Mouse (Mus musculus): ENCODE results near the gene Ndufa6.

Ndufa6 gene

GRCm38 (mm10) chr15:82341675-82342542 lies 12.2 kb downstream of the Ndufa6 start:
- DNase-seq (ENCODE audit: low read depth, low spot score): no peak

- no peak for DNase-seq (ENCODE audit: low read depth, low spot score)
These were observed 13.1 kb downstream of the Ndufa6 start for GRCm38 (mm10) chr15:82341036-82341501.

DNA sequence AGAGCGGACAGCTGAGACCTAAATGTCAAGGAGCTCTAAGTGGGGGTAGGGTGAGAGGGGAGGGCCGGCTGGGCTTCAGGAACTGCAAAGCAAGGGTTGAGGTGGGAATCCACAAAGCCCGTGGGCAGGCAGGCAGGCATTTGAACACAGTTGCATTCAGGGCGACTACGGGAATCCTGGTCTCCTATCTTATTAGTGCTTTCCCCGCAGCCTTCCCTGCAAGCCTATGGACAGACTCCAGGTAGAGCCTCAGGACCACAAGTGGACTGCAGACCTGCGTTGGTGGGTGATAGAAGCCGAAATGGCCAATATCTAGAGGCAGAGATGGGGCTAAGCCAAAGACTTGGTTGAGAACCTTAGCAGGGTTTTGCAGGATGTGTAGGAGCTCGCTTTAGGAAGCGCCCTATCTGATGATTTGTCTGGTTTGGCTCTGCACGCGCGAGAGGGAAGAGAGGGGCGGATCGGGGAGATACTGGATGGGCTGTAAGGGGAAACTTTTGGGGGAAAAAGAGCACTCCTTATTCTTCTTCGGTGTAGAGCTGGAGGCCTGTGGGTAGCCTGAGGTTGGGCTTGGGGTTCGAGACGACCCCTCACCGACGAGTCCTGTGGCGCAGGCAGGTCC lies 13.6 kb downstream of the Ndufa6 start:
- DNase-seq (ENCODE audit: low read depth, low spot score): no peak

DNA sequence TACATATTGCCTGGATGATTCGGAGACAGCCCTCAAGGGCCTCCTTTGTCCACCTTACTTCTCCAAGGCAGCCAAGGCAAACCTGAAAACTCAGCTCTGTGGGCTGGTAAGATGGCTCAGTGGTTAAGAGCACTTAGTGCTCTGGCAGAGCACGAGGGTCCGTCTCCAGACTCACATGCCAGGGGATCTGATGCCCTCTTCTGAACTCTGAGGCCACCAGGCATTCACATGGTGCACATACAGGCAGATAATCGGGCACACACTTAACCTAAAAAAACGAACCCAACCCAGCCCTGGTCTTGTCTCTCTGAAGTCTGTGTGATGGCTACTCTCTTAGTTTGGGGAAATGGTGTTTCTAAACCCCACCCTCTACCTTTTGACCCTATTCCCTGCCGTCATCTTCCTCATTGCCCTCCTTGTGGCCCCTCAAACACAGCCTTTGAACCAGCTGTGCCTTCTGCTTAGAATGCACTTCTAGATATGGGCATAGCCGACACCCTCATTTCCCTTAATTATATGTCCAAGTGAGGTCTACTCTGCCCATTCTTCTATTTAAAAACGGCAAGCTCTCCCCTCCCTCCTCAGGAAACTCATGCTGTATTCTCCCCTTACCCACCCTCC lies 14.4 kb downstream of the Ndufa6 start:
- no peak for DNase-seq (ENCODE audit: low read depth, low spot score)

- no peak for DNase-seq (ENCODE audit: low read depth, low spot score)
These were observed 15.0 kb downstream of the Ndufa6 start for GRCm38 (mm10) chr15:82339150-82339549.

- peak; percentile 96 for DNase-seq (ENCODE audit: low read depth, low spot score)
These were observed 15.5 kb downstream of the Ndufa6 start, which contains the start of the genes Naga, Pheta2 and Smdt1 for GRCm38 (mm10) chr15:82338593-82339112. Naga (minus strand) TSS chr15:82338925. Pheta2 (plus strand) TSS chr15:82338942. Smdt1 (plus strand) TSS chr15:82338959.

- DNase-seq (ENCODE audit: low read depth, low spot score): no peak
These were observed 16.2 kb downstream of the Ndufa6 start for GRCm38 (mm10) chr15:82337875-82338274.

- no peak for DNase-seq (ENCODE audit: low read depth, low spot score)
These were observed 17.5 kb downstream of the Ndufa6 start for GRCm38 (mm10) chr15:82336629-82337028.

DNA sequence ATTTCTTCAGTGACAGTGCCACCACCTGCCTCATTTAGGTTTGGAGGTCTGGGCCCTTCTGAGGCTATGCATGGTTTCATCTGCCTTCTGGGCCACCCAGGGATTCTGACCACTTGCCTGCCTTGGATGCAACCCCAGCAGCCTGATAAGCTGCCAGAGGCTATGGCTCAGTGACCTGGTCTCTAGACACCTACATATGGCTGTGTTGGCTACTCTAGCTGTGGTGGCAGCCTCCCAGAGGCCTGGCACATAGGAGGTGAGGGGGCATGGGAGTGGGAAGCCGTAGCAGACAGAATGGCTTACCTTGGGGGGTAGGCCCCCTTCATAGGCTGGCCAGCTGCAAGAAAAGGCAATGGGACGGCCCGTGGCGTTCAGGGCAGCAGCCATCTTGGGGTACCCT lies 18.9 kb downstream of the Ndufa6 start:
- no peak for DNase-seq (ENCODE audit: low read depth, low spot score)

DNA sequence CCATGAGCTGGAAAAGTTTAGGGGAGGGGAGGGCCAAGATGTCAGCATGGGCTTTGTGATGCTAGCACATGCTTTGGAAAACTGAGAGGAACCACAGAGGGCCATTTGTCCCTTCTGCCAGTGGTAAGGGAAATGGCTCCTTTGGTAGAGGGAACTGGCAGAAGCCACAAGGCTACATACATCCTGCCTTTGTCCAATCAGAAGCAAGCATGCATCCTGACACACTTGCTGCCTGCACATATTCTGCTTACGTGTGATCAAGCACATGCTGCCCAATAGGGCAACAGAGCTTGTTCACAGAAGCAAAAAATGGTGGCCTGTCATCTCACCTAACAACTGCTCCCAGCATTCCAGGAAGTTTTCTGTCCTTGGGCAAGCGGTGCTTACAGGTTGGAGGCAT lies 28.7 kb downstream of the Ndufa6 start:
- DNase-seq (ENCODE audit: low read depth, low spot score): no peak

- no peak for DNase-seq (ENCODE audit: low read depth, low spot score)
These were observed 31.9 kb downstream of the Ndufa6 start for GRCm38 (mm10) chr15:82322195-82322594.

- no peak for DNase-seq (ENCODE audit: low read depth, low spot score)
These were observed 34.5 kb downstream of the Ndufa6 start for GRCm38 (mm10) chr15:82319613-82320012.

GRCm38 (mm10) chr15:82317839-82318238 lies 36.3 kb downstream of the Ndufa6 start:
- no peak for DNase-seq (ENCODE audit: low read depth, low spot score)

GRCm38 (mm10) chr15:82308416-82308815 lies 45.7 kb downstream of the Ndufa6 start:
- no peak for DNase-seq (ENCODE audit: low read depth, low spot score)

- no peak for DNase-seq (ENCODE audit: low read depth, low spot score)
These were observed 47.0 kb downstream of the Ndufa6 start for GRCm38 (mm10) chr15:82307107-82307506.
